Mouse (Mus musculus): ENCODE measurements around the gene Nedd4. TPM values are rescaled to one million over a fixed set of nuclear protein-coding genes. Genes with fewer than 3 reads are reported as not detected.

The Nedd4 gene
- polyA plus RNA-seq, 1 experiment from 2014 or later: 195 TPM

- H3K27ac ChIP-seq (replicated peaks): no peak overlapping the region
- peak; percentile 68 for ATAC-seq (ENCODE audit: low FRiP score, low TSS enrichment)
- WGBS: 61% methylated on average over 6 of the region's 6 CpGs
These were observed 7.4 kb upstream of the Nedd4 start for GRCm38 (mm10) chr9:72654593-72655242.

DNA sequence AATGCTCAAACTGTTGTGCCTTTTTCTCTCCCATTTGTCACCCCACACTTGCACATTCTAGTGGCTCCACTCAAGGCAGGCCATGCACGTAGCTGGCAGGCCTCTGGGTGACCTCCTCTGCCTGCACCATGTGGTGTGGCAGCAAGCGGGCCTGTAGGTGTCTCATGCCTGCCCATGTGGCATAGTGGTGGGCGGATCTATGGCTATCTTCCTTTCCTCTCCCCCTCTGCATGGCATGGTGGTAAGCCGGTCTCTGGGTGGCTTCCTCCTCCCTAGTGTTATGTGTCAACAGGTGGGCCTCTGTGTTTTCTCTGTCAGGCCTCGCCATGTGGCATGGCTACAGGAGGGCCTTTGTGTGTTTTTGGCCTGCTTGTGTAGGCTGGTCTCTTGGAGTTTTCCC lies 6.5 kb upstream of the Nedd4 start:
- H3K9me3 ChIP-seq (ENCODE audit: control insufficient read depth, low read length): no peaks in the 10 kb centered on the region
- H3K4me1 ChIP-seq (replicated peaks; ENCODE audit: control insufficient read depth, insufficient read depth): 0 out of 2 replicates have a peak, but pooled peaks cover 2% of the 10 kb centered on the region
- TF ChIP-seq EP300 (optimal IDR thresholded peaks at IDR 0.05) (no peak), CTCF (IDR thresholded peaks at IDR 0.05; ENCODE audit: low read depth) (no peak)
- no peak overlapping the region for H3K27ac ChIP-seq (replicated peaks)
- no peak overlapping the region for H3K4me3 ChIP-seq (ENCODE audit: low read depth, low read length)
- no peak overlapping the region for H3K4me2 ChIP-seq (replicated peaks; ENCODE audit: low read depth)
- DNase-seq (ENCODE audit: low spot score) (no peak), ATAC-seq (ENCODE audit: low FRiP score, low TSS enrichment) (no peak)
- WGBS: 75% methylated on average over 5 of the region's 5 CpGs
- H3K27me3 ChIP-seq (ENCODE audit: control insufficient read depth, insufficient read depth, low read length): no peaks in the 10 kb centered on the region
- H3K9ac ChIP-seq (ENCODE audit: low read length): no peak overlapping the region
- no peaks in the 10 kb centered on the region for H3K36me3 ChIP-seq (ENCODE audit: control insufficient read depth, insufficient read depth, low read length)

More at GRCm38 (mm10) chr9:72654593-72655242, 7.4 kb upstream of the Nedd4 start:
- Histone ChIP-seq H3K27me3 (ENCODE audit: control insufficient read depth, insufficient read depth, low read length) (no peaks in the 10 kb centered on the region), H3K4me3 (ENCODE audit: low read depth, low read length) (no peak overlapping the region), H3K9ac (ENCODE audit: low read length) (no peak overlapping the region), H3K36me3 (ENCODE audit: control insufficient read depth, insufficient read depth, low read length) (no peaks in the 10 kb centered on the region), H3K4me2 (replicated peaks; ENCODE audit: low read depth) (no peak overlapping the region), H3K4me1 (replicated peaks; ENCODE audit: control insufficient read depth, insufficient read depth) (0 out of 2 replicates have a peak, but pooled peaks cover 2% of the 10 kb centered on the region), H3K9me3 (ENCODE audit: control insufficient read depth, low read length) (no peaks in the 10 kb centered on the region)
- peak; percentile 77 for TF ChIP-seq CTCF (IDR thresholded peaks at IDR 0.05; ENCODE audit: low read depth)
- no peak for TF ChIP-seq EP300 (optimal IDR thresholded peaks at IDR 0.05)
- peak; percentile 83 for DNase-seq (ENCODE audit: low spot score)

GRCm38 (mm10) chr9:72656491-72656890 lies 5.7 kb upstream of the Nedd4 start:
- DNase-seq (ENCODE audit: low spot score) (no peak), ATAC-seq (ENCODE audit: low FRiP score, low TSS enrichment) (no peak)
- H3K9me3 ChIP-seq (ENCODE audit: control insufficient read depth, low read length): no peaks in the 10 kb centered on the region
- H3K36me3 ChIP-seq (ENCODE audit: control insufficient read depth, insufficient read depth, low read length): no peaks in the 10 kb centered on the region
- 0 out of 2 replicates have a peak, but pooled peaks cover 2% of the 10 kb centered on the region for H3K4me1 ChIP-seq (replicated peaks; ENCODE audit: control insufficient read depth, insufficient read depth)
- H3K4me3 ChIP-seq (ENCODE audit: low read depth, low read length): no peak overlapping the region
- TF ChIP-seq CTCF (IDR thresholded peaks at IDR 0.05; ENCODE audit: low read depth) (no peak), EP300 (optimal IDR thresholded peaks at IDR 0.05) (no peak)
- H3K4me2 ChIP-seq (replicated peaks; ENCODE audit: low read depth): no peak overlapping the region
- H3K27me3 ChIP-seq (ENCODE audit: control insufficient read depth, insufficient read depth, low read length): no peaks in the 10 kb centered on the region
- 61% methylated on average over 4 of the region's 4 CpGs for WGBS
- no peak overlapping the region for H3K9ac ChIP-seq (ENCODE audit: low read length)
- H3K27ac ChIP-seq (replicated peaks): no peak overlapping the region

- no peak overlapping the region for H3K4me2 ChIP-seq (replicated peaks; ENCODE audit: low read depth)
- H3K36me3 ChIP-seq (ENCODE audit: control insufficient read depth, insufficient read depth, low read length): no peaks in the 10 kb centered on the region
- DNase-seq (ENCODE audit: low spot score): no peak
- H3K4me1 ChIP-seq (replicated peaks; ENCODE audit: control insufficient read depth, insufficient read depth): 0 out of 2 replicates have a peak, but pooled peaks cover 2% of the 10 kb centered on the region
- H3K9ac ChIP-seq (ENCODE audit: low read length): no peak overlapping the region
- ATAC-seq (ENCODE audit: low FRiP score, low TSS enrichment): no peak
- TF ChIP-seq EP300 (optimal IDR thresholded peaks at IDR 0.05): no peak
- no peak for TF ChIP-seq CTCF (IDR thresholded peaks at IDR 0.05; ENCODE audit: low read depth)
- no peaks in the 10 kb centered on the region for H3K9me3 ChIP-seq (ENCODE audit: control insufficient read depth, low read length)
- H3K27ac ChIP-seq (replicated peaks): no peak overlapping the region
- H3K27me3 ChIP-seq (ENCODE audit: control insufficient read depth, insufficient read depth, low read length): no peaks in the 10 kb centered on the region
- no peak overlapping the region for H3K4me3 ChIP-seq (ENCODE audit: low read depth, low read length)
- WGBS: 70% methylated on average over 3 of the region's 3 CpGs
These were observed 5.2 kb upstream of the Nedd4 start for GRCm38 (mm10) chr9:72656940-72657339.

DNA sequence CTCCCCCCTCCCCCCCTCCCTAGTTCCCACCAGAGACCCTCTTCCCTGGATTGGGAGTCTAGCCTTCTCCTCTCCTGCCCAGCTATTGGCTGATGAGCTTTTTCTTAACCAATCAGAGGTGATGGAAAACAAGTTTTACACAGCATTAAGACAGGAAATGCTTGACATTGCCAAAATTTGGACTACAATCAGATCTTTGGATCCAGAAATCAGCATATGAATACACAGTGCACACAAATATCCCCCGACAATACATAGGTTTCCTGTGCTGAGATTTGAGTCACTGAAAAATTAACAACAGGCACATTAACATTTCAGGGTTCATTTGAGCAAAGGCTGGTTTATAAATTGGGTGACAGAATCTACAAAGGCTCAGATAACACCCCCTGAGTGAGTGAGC lies 4.5 kb upstream of the Nedd4 start:
- no peak overlapping the region for H3K4me2 ChIP-seq (replicated peaks; ENCODE audit: low read depth)
- ATAC-seq (ENCODE audit: low FRiP score, low TSS enrichment) (no peak), DNase-seq (ENCODE audit: low spot score) (no peak)
- H3K36me3 ChIP-seq (ENCODE audit: control insufficient read depth, insufficient read depth, low read length): no peaks in the 10 kb centered on the region
- no peak overlapping the region for H3K4me3 ChIP-seq (ENCODE audit: low read depth, low read length)
- no peaks in the 10 kb centered on the region for H3K27me3 ChIP-seq (ENCODE audit: control insufficient read depth, insufficient read depth, low read length)
- no peak overlapping the region for H3K27ac ChIP-seq (replicated peaks)
- no peak overlapping the region for H3K9ac ChIP-seq (ENCODE audit: low read length)
- no peak for TF ChIP-seq CTCF (IDR thresholded peaks at IDR 0.05; ENCODE audit: low read depth)
- no peak for TF ChIP-seq EP300 (optimal IDR thresholded peaks at IDR 0.05)
- H3K4me1 ChIP-seq (replicated peaks; ENCODE audit: control insufficient read depth, insufficient read depth): 0 out of 2 replicates have a peak, but pooled peaks cover 2% of the 10 kb centered on the region
- no peaks in the 10 kb centered on the region for H3K9me3 ChIP-seq (ENCODE audit: control insufficient read depth, low read length)
- 74% methylated on average over 1 of the region's 1 CpGs for WGBS

DNA sequence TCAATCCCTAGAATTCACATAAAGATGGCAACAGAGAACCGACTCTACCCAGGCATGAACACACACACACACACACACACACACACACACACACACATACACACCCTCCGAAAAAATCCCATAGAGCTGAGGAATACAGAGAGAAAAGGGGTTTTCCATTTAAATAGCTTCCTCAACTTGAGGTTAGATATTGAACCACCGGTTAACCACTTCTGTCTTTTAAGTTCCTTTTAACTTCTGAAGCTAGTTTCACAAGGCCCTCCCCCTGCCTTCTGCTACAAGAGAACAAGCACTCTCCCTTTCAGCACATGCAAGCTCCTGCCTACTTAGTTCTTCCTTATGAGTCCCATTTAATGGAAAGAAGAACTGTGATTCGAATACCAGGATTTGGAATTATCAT lies 2.0 kb upstream of the Nedd4 start:
- no peak for ATAC-seq (ENCODE audit: low FRiP score, low TSS enrichment)
- TF ChIP-seq EP300 (optimal IDR thresholded peaks at IDR 0.05): no peak
- no peak for TF ChIP-seq CTCF (IDR thresholded peaks at IDR 0.05; ENCODE audit: low read depth)
- 75% methylated on average over 4 of the region's 4 CpGs for WGBS
- H3K4me1 ChIP-seq (replicated peaks; ENCODE audit: control insufficient read depth, insufficient read depth): 0 out of 2 replicates have a peak, but pooled peaks cover 4% of the 10 kb centered on the region
- no peaks in the 10 kb centered on the region for H3K9me3 ChIP-seq (ENCODE audit: control insufficient read depth, low read length)
- no peak for DNase-seq (ENCODE audit: low spot score)
- H3K4me3 ChIP-seq (ENCODE audit: low read depth, low read length): no peak overlapping the region
- no peak overlapping the region for H3K4me2 ChIP-seq (replicated peaks; ENCODE audit: low read depth)
- H3K27me3 ChIP-seq (ENCODE audit: control insufficient read depth, insufficient read depth, low read length): no peaks in the 10 kb centered on the region
- peaks cover 2% of the 10 kb centered on the region for H3K36me3 ChIP-seq (ENCODE audit: control insufficient read depth, insufficient read depth, low read length)
- no peak overlapping the region for H3K9ac ChIP-seq (ENCODE audit: low read length)
- H3K27ac ChIP-seq (replicated peaks): no peak overlapping the region
